Mouse (Mus musculus): ENCODE results near the gene Pdzd7.

DNA sequence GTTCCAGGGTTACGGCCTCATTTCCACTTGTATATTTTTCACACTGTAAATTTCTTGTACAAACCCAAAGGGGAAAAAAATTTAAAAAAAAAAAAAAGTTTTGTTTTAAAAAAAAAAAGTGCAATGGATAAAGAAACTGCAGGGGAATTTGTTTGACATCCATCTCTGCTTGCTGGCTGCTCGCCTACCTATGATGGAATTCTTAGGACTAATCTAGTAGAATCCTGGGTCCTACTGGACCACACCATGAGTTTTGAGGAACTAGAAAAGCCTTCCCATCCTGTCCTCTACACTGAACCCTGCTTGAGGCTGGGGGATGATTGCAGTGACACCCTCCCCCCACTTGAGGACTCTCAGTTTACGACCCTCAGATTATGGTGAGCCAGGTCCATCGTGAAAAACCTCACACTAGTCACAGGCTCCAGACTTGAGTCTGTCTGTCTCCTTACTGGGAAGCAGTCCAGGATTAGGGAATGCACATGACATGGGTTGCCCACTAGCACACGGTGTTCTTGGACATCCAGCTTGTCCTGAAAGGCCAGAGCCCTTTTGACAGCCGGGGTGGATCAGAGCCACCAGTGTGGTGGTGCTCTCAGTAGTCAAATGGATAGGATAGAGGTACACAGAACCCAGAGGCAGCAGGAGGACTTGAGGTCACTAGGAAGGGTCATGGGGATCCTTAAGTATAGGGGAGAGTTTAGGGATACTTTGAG, 18.4 kb downstream of the Pdzd7 start:
- TF ChIP-seq ZC3H11A (IDR thresholded peaks at IDR 0.05; ENCODE audit: borderline replicate concordance, low read depth, low read length) (no peak), HCFC1 (IDR thresholded peaks at IDR 0.05; ENCODE audit: borderline replicate concordance, insufficient read depth, low read length) (no peak), MAFK (IDR thresholded peaks at IDR 0.05; ENCODE audit: insufficient read depth, low read depth, low read length) (no peak), ZNF384 (IDR thresholded peaks at IDR 0.05; ENCODE audit: low read depth, low read length) (no peak)
